Mouse (Mus musculus): Measurements from ENCODE around the gene Ggt1. TPM values are rescaled to one million over a fixed set of nuclear protein-coding genes. Genes with fewer than 3 reads are reported as not detected.

The Ggt1 gene
- total RNA-seq, 2 experiments from 2014 or later, result 1.7 TPM; not detected in 1

DNA sequence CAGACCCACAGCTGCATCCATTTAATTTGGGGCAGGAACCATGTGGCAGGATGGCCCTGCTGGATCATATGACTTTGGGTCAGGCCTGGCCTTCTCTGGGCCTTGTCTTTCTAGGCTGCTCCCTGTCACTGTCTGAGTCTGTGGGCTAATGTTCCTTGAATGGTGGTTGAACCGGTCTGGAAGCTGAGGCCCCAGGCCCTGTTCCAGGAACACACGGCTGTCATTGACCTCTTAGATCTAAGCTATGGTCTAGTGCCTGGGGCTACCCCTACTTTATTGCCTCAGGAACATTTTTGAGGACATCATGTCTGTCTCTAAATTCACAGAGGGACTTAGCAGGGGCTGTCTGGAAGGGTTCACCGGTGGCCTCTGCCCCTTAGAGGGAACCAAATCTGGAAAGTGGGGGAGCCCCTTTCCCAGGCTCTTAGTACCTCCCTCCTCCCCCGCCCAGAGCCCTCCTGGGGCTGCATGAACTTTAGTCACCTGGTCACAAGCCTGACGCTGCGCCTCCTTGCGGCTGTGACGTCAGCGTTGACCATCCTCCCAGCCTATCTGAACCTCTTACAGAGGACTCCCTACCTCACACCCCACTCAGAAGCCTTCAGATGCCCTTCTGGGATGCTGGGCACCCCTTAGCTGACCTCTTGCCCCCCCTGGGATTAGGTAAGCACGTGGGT lies 9.7 kb downstream of the Ggt1 start:
- ATAC-seq (replicated peaks; ENCODE audit: poor library complexity, severe bottlenecking), result no peak

DNA sequence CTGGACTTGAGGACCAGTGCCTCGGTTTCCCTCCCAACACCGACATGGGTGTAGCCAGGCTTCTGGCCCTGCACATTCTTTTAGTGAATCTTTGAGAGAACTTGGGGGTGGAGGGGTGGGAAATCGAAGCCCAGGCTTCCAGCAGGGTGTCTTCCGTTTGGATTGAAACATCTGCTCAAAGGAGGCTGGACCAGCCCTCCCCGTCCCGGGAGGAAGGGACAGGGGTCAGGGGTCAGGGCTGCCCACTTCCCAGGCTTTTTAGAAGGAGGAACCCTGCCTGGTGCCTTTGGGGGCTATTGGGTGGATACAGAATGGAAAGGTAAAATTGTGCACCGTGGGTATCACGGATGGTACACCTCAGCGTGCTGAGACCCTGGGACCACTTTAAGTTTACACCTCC lies 10.5 kb downstream of the Ggt1 start:
- ATAC-seq (replicated peaks; ENCODE audit: poor library complexity, severe bottlenecking), result no peak

DNA sequence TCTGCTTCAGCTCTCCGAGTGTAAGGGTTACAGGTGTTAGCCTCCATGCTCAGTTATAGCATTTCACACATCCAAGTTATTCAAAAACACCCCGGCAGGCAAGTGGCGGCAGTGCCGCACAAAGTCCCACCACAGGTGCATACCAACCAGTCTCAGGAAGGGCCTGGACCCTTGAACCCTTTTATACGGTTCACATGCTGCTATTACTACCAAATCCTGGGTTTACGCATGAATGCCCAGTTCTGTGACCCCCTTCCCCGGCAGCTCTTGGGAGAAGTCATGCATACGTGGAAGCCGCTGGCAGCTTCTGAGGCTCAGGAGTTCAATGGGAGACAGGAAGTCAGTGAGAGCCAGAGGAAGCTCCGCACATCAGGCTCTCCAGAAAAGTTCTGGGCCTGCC lies 11.8 kb downstream of the Ggt1 start:
- no peak for ATAC-seq (replicated peaks; ENCODE audit: poor library complexity, severe bottlenecking)

DNA sequence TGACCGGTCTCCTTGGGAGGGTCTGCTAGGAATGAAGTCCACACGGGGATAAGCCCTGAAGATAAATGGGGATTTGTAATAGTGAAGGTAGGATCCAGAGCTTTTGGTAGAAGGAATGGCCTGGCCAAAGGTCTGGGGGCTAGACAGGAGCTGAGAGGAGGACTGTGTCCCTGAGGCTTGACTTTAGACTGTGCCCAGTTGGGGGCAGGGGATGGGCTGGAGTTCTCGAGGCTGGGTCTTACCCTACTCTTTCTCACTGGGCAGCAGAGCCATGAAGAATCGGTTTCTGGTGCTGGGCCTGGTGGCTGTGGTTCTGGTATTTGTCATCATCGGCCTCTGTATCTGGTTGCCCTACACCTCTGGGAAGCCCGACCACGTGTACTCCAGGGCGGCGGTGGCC lies 12.6 kb downstream of the Ggt1 start:
- ATAC-seq (replicated peaks; ENCODE audit: poor library complexity, severe bottlenecking), result no peak

DNA sequence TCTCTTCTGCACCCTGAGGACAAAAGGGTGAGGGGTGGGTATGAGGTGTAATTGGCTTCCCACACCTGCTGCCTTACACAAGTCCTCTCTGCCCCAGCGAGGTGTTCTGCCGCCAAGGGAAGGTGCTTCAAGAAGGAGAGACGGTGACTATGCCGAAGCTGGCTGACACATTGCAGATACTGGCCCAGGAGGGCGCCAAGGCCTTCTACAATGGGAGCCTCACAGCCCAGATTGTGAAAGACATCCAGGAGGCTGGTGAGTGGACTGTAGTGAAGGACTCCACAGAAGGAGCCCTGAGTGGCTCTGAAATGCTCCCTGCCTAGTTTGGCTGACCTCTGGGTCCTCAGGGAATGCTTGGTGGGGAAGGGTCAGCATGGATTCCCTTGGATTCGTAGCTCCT lies 17.7 kb downstream of the Ggt1 start:
- ATAC-seq (replicated peaks; ENCODE audit: poor library complexity, severe bottlenecking), result no peak

DNA sequence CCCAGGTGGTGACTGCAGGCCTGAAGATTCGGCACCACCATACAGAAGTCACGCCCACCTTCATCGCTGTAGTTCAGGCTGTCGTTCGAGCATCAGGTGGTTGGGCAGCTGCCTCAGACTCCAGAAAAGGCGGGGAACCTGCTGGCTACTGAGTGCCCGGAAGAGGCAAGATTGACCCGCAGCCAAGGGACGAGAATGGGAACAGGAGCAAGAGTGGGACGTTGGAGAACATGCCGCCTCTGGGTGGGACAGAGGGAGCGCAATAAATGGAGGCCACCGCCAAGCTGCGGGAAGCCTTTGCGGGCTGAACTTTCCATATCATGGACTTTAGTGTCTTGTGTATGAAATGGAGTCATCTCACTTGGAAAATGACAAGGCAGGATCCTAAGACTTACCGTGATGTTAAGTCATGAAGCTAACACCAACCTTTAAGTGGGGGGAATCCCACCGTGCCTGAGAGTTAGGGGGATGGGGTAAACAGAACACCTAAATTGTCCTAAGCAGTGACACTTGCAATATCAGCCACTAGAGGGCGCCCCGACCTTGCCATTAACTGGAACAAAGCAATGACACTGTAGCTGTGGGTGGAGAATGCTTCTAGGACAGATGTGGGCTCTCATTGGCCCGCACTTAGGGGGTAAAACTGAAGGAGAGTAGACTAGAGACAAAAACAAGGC lies 24.6 kb downstream of the Ggt1 start:
- peak; percentile 73 for ATAC-seq (replicated peaks; ENCODE audit: poor library complexity, severe bottlenecking)

DNA sequence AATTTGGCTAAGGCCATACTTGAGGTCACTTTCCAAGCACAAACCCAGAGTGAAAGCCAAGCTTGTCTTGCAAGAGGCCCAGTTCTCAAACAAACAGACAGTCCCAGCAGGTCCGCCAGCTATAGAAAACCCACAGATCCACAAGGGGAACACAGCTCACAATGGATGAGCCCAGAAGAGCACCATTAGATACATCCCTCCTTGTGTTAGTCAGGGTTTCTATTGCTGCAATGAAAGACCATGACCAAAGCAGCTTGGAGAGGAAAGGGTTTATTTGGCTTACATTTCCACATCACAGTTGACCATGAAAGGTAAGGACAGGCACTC lies 25.1 kb downstream of the Ggt1 start:
- no peak for ATAC-seq (replicated peaks; ENCODE audit: poor library complexity, severe bottlenecking)

DNA sequence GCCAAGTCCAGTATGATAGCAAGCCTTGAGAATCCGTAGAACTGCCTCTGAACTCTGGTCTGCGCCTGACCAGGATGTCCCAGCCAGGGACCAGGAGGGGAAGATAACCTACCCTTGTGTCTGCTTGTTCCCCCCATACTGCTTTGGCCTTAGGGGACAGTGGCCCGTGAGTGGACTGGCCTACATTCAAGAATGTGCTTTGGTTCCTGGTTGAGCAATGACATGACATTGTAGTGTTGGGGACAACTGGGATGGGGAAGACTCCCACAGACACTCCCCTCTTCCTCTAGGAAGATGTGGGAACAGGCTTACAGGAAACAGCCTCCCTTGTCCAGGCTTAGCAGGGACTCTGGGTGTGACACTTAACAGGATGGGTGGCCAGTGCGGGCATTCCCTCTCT lies 26.4 kb downstream of the Ggt1 start:
- no peak for ATAC-seq (replicated peaks; ENCODE audit: poor library complexity, severe bottlenecking)

DNA sequence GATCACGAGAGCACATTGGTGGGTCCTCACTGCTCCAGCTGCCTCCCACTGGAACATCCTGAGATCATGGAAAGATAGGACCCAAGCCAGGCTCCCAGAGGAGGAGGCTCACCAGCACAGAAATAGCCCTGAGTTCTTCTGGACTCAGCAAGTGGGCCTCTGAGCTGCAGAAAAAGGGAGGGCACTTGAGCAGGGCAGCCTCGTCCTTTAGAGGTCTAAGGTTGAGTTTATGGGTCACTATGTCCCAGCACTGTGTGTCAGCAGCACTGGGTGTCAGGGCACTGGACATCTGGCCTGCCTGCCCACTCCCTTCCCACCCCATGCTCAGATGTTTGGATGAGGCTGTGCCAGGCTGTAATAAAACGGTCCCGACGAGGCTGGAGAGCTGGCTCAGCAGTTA lies 26.9 kb downstream of the Ggt1 start:
- ATAC-seq (replicated peaks; ENCODE audit: poor library complexity, severe bottlenecking), result no peak

DNA sequence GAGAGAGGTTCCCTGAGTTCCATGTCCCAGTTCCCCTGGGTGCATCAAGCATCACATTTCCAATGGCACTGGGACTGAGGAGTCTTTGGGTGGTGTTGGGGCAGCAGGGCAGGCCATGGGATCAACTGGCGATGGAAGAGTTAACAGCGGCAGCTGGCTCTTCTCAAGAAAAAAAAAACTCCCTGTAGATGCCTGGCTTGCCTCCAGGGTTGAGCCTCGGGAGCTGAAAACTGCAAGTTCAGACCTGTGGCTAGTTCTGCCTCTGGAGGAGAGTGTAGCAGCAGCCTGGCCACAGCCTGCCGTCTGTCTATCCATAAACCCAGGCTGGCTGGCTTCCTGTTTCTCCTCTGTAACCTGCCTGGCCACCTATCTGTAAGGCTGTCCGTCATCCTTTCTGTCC lies 27.7 kb downstream of the Ggt1 start, which contains the start of gene Ggt5:
Gene Ggt5, plus strand, starts transcription at position 212 of the 400 bp plus-strand sequence.
- peak; percentile 18; the same call in 1 of the 2 replicates for ATAC-seq (replicated peaks; ENCODE audit: poor library complexity, severe bottlenecking)

DNA sequence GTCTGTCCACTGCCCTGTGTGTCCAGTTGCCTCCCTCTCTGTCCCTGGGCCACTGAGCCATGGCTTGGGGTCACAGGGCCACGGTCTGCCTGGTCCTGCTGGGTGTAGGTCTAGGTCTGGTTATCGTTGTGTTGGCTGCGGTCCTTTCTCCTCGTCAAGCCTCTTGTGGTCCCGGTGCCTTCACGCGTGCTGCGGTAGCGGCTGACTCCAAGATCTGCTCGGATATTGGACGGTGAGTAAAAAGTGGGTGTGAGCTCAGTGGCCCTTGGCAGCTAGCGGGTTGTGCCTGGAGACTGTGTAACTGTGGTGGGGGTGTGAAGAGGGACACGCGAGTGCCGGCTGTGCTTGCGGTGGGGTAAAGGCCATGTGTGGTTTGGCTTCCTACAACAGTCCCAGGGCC lies 28.2 kb downstream of the Ggt1 start:
- peak; percentile 25 for ATAC-seq (replicated peaks; ENCODE audit: poor library complexity, severe bottlenecking)

DNA sequence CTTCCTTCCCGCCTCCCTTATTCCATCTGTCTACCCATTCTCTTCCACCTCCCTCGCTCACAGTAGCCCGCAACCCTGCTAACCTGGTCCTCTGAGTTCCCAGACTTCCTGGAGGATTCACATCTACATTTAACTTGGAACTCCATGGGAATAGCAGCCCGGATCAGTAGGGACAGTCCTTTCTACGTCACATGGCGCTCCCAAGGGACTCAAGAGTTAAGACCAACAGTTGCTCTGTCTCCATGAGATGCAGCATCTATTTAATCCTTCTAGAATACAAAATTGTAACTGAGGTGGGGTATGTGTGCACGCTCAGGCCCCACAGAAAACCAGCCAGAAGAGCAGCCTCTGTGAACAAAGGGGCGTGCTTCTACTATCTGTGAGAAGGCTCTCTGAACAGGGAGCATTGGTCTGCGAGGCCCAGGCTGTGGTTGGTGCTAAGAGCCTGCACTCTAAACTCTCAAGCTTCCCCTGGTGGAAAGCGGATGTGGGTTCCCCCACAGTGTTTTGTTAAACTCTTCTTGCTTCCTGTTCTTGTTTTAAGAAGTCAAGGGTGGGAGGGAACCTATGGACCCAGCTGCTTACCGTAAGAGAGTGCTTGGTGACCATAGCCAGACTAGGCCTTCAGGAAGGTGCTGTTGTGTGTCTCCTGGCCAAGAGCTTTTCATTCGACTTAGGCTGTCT lies 29.9 kb downstream of the Ggt1 start:
- peak; percentile 82 for ATAC-seq (replicated peaks; ENCODE audit: poor library complexity, severe bottlenecking)

DNA sequence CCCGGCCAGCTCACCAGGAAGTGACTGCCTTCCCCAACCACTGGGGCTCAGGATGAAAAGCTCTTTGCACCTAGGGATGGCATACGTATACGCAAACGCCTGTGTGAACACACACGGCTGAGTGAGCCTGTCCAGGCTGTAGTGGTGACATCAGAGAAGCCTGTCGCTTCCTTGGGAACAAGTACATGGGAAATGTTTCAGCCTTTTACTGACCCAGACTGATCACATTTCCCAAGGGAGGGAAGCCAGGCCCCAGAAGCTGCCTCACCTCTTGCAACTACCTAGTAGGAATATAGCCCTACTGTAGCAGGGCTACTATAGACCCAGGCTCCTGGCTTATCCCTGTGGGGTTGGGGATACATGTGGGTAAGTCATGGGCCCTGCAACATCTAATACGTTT lies 31.2 kb downstream of the Ggt1 start:
- no peak for ATAC-seq (replicated peaks; ENCODE audit: poor library complexity, severe bottlenecking)

DNA sequence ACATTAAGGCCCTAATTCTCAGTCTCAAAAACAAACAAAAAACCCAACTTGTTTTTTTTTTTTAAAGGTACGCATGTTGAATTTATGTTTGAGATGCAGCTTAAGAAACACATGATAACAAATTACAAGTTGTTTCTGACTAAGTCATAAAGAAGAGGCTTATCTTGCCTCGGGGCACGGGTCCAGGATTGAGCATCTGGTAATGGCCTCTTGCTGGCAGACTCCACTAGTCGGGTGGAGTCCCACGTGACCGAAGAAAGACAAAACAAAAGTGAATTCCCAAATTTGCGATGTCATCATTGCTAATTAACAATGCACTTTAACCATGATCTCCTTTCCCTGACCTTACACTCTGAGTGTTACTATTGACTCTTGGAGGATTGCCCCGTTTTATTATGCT lies 34.6 kb downstream of the Ggt1 start:
- no peak for ATAC-seq (replicated peaks; ENCODE audit: poor library complexity, severe bottlenecking)

DNA sequence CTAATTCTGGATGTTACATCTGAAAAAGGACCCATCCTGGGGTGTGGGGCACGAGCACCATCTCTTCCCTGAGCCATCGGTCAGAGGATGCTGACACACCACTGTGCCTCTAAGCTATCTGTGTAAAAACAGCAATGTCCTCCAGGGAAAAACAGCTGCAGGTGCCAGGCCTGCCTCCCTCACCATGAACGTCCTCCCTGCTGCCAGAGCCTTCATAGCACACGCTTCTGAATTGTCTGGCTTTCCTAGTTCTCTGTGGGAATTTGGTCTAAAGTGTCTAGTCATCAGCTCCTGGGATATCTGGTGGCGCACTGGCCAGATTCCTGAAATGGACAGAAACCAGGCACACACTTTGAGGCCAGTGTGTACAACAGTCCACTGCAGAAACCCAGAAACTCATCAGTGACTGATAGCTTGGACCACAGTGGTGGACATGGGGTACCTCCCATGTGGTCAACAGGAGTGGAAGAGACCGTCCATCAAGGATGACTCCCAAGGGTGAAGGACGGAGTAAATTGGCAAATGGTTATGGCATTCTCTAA lies 38.9 kb downstream of the Ggt1 start:
- no peak for ATAC-seq (replicated peaks; ENCODE audit: poor library complexity, severe bottlenecking)

DNA sequence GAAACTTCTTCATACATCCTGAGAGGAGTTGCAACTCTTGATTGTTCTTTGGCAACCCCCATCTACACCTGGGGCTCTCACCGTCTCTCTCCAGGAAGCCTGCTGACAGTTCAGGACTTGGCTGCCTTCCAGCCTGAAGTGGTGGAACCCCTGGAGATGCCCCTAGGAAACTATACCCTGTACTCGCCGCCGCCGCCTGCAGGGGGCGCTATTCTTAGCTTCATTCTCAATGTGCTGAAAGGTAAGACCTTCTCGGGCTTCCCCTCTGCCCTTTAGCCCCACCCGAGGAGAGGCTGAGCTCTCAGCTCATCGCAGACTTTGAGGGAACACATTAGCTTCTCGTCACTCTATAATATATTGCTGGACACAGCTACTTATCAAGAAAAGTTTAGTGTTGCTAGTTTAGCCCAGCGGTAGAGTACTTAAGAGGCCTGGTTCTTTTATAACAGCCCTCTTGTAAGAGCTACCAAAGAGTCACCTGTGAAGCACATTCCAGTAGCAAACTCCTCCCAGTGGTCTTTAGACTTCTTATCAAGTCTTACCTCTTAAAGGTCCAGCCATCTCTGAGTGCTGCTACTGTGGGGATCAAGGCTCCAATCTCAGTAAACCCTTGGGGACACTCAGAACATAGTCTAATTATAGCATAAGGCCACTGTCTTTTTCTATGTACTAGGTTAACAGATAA lies 43.9 kb downstream of the Ggt1 start:
- ATAC-seq (replicated peaks; ENCODE audit: poor library complexity, severe bottlenecking), result peak; percentile 17; the same call in 1 of the 2 replicates

DNA sequence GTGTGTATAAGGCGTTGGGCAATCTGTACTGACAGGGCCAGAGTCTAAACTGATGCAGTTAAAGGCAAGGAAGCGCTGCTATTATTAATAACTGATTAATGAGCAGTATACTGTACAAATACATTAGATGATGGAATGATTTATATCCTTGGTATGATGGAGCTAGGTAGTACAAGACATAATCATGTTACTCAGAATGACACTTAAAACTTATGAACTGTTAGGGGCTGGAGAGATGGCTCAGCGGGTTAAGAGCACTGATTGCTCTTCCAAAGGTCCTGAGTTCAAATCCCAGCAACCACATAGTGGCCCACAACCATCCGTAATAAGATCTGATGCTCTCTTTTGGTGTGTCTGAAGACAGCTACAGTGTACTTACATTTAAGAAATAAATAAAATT lies 45.8 kb downstream of the Ggt1 start:
- ATAC-seq (replicated peaks; ENCODE audit: poor library complexity, severe bottlenecking), result no peak

DNA sequence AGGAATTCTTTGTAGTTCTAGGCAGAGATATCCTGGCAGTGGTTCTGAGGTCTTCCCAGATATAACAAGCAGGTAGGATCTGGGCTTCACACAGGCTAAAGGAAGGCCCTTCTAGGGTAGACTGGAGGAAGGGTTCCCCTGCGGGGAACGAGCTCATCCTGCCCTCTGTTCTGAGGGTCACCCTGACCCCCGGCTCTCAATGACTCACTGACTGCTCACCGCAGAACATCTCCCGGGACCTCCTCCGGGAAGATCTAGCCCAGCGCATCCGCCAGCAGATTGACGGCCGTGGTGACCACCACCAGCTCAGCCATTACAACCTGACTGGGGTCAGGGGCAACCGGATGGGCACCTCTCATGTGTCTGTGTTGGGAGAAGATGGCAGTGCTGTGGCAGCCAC lies 47.6 kb downstream of the Ggt1 start:
- ATAC-seq (replicated peaks; ENCODE audit: poor library complexity, severe bottlenecking), result no peak

DNA sequence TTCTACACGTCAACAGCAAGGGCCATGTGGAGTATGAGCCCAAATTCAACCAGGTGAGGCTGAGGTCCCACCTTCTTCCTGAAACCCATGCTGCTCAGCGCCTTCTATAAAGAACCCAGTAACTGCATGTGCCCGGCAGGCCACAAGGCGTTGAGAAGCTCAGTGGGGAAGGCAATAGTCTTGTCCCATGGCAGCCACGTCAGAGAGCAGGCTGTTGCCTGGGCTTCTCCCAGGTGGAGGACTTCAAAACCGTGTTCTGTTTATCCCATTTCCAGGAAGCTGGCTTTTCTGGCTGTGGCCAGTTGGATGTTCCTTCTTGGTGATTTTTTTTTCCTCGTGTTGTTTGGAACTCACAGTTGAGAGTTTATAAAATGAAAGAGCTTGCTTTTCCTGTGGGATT lies 49.1 kb downstream of the Ggt1 start:
- no peak for ATAC-seq (replicated peaks; ENCODE audit: poor library complexity, severe bottlenecking)

DNA sequence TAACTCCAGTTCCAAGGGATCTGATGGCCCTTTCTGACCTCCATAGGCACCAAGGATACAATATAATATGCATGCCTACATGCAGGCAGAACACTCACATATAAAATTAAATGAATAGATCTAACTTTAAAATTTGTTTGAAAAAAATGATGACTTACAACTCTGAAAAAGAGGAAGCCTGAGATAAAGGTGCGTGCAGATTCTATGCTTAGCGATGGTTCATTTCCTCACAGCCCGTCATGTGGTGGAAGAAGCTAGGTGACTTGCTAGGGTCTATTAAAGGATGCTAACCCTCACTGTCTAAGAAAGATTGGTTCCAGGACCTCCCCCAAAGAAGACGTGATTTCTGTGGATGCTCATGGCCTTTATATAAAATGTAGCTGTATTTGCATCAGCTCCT lies 54.6 kb downstream of the Ggt1 start:
- ATAC-seq (replicated peaks; ENCODE audit: poor library complexity, severe bottlenecking), result no peak

DNA sequence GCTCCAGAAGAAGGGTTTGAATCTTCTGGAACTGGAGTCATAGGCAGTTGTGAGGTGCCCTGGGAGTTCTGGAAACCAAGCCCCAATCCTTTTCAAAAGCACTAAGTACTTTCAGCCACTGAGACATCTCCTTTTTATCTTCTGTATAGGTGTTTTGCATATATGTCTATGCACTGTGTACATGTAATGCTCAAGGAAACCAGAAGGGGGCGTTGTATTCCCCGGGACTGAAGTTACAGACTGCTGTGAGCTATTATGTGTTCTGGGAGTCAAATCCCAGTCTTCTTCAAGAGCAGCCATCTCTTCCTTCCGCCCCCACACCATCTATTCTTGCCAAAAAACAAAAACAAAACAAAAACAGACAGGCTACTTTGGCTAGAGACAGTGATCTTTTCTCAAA lies 59.4 kb downstream of the Ggt1 start:
- ATAC-seq (replicated peaks; ENCODE audit: poor library complexity, severe bottlenecking), result no peak
